Mouse (Mus musculus) megakaryocyte, embryonic 14.5 days (primary cell): ENCODE data around the gene Sp3.

Experiments
- FLI1 ChIP-seq: IDR thresholded peaks from 2 replicates; pipeline ENCODE4 v1.6.1; 2012; ENCODE audit warnings: low read length, inconsistent platforms, mixed read lengths
- GATA1 ChIP-seq: IDR thresholded peaks from 3 replicates; pipeline ENCODE4 v1.6.1; 2012; ENCODE audit warnings: mixed read lengths, low read length, inconsistent platforms, borderline replicate concordance

GRCm38 (mm10) chr2:73021046-73021445 lies 40.8 kb upstream of the Sp3 start:
- TF ChIP-seq GATA1 (no peak), FLI1 (no peak)
